Mouse (Mus musculus) hindbrain, embryonic 11.5 days (tissue): ENCODE results near the gene Muc13. TPM values are rescaled to one million over a fixed set of nuclear protein-coding genes. Genes with fewer than 3 reads are reported as not detected.

Source experiments
- ATAC-seq: fragments of 200-750 bp; cut with Nextera tagmentation; 2 replicates; pipeline ENCODE4 v1.8.0; 2017; ENCODE audit warnings: mild to moderate bottlenecking, moderate TSS enrichment, moderate library complexity; ENCODE audit not compliant: low FRiP score
- DNase-seq: peaks from one replicate; pipeline ENCODE4 v3.0.0-alpha.2; 2015; ENCODE audit warnings: low spot score
- H3K27ac ChIP-seq: fragments of 300-500 bp; sonication (generic); 2 replicates; pipeline ENCODE4 v1.5.1; 2014; ENCODE audit warnings: mild to moderate bottlenecking, low read depth, low read length
- H3K27me3 ChIP-seq: fragments of 300-500 bp; sonication (generic); 2 replicates; pipeline ENCODE4 v1.6.1; 2014; ENCODE audit warnings: mild to moderate bottlenecking, low read length, moderate library complexity, mixed read lengths; ENCODE audit not compliant: control insufficient read depth, insufficient read depth
- H3K36me3 ChIP-seq: fragments of 300-500 bp; sonication (generic); 2 replicates; pipeline ENCODE4 v1.6.1; 2014; ENCODE audit warnings: mild to moderate bottlenecking, low read length, moderate library complexity, mixed read lengths; ENCODE audit not compliant: control insufficient read depth, insufficient read depth
- H3K4me1 ChIP-seq: fragments of 300-500 bp; sonication (generic); replicated peaks from 2 replicates; pipeline ENCODE4 v1.6.1; 2014; ENCODE audit warnings: low read length, mixed read lengths; ENCODE audit not compliant: control insufficient read depth, insufficient read depth
- H3K4me2 ChIP-seq: fragments of 300-500 bp; sonication (generic); replicated peaks from 2 replicates; pipeline ENCODE4 v1.6.1; 2014; ENCODE audit warnings: mild to moderate bottlenecking, low read depth, low read length
- H3K4me3 ChIP-seq: fragments of 300-500 bp; sonication (generic); 2 replicates; pipeline ENCODE4 v1.5.1; 2014; ENCODE audit warnings: low read depth, low read length
- H3K9ac ChIP-seq: fragments of 300-500 bp; sonication (generic); 2 replicates; pipeline ENCODE4 v1.6.1; 2014; ENCODE audit warnings: low read depth, low read length
- H3K9me3 ChIP-seq: fragments of 300-500 bp; sonication (generic); 2 replicates; pipeline ENCODE4 v1.6.1; 2016; ENCODE audit warnings: low read length; ENCODE audit not compliant: control insufficient read depth
- WGBS: fragments of 180-500 bp; shearing (Covaris S2); extraction: QIAGEN DNeasy Blood & Tissue Kit; methylation state at CpG from one replicate; pipeline ENCODE4 v1.1.7; 2014; 5-methylcytosine and 5-hydroxymethylcytosine counted together
- polyA plus RNA-seq: library from polyadenylated mRNA; unstranded; fragments of >200 nt; fragmentation: Nextera tagmentation; extraction: Ambion mirVana; gene quantifications from 2 replicates; pipeline ENCODE4 v1.2.1, GENCODE M21; 2014

Gene Muc13
- polyA plus RNA-seq, 1 experiment from 2014 or later = 0.14 TPM

DNA sequence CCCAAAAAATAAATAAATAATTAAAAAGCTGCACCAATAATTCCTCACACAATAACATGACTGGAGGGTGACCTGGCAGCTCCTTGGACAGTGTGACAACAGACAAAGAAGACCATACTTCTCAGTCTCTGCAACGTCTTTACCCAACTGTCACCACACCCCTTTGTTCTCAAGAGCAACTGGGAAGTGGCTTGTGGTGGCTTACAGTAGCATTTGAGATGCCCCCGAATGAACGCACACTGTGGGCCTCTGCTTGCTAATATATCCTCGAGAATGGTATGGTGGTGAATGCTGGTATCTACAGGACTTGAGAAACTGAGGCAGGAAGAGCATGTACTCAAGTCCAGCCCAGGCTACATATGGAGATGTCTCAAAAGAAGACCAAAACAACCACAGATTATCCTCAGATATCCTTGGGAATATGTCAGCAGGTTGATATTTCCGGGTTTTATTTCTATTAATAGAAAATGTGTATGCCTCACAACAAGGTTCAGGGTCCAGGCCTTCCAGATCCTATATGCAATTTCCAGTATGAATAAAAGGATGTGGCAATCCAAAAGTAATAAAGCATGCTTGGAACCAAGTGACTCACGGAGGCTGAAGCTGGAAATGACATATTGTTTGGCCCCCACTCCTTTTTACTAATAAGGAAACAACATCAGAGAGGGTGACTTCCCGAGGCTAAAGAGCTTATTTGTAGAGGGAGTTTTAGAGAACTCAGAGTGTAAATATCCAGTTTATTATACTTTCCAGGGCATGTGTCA is 16.9 kb upstream of the Muc13 start:
- Histone ChIP-seq H3K9ac (no peak overlapping the region), H3K4me1 (no peaks in the 10 kb centered on the region), H3K4me2 (no peak overlapping the region), H3K9me3 (no peaks in the 10 kb centered on the region), H3K36me3 (no peaks in the 10 kb centered on the region), H3K27me3 (no peaks in the 10 kb centered on the region), H3K27ac (no peak overlapping the region), H3K4me3 (no peak overlapping the region)
- 83% methylated on average over 7 of the region's 7 CpGs for WGBS
- DNase-seq (no peak), ATAC-seq (no peak)

DNA sequence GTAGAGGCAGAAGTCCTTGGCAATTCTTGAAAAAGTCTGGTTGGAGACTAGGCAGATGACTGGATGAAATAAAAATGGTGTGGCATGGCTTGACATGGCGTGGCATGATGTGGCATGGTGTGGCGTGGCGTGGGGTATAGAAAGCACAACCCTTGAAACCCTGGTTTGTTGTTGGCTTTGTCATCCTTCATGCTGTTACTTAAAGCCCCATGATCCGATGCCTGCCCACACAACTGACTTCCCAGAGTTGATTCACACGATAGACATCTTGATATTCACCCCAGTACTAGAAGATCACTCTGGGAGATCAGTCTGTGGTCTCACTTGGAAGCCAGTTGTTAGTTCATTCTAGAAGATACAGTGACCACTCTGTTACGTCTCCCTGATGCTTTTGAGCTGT is 16.2 kb upstream of the Muc13 start:
- ATAC-seq (no peak), DNase-seq (no peak)
- Histone ChIP-seq H3K4me2 (no peak overlapping the region), H3K4me3 (no peak overlapping the region), H3K9ac (no peak overlapping the region), H3K9me3 (no peaks in the 10 kb centered on the region), H3K27me3 (no peaks in the 10 kb centered on the region), H3K27ac (no peak overlapping the region), H3K36me3 (no peaks in the 10 kb centered on the region), H3K4me1 (no peaks in the 10 kb centered on the region)
- WGBS = 93% methylated on average over 6 of the region's 6 CpGs

- H3K36me3 ChIP-seq = no peaks in the 10 kb centered on the region
- DNase-seq (no peak), ATAC-seq (no peak)
- H3K4me2 ChIP-seq = no peak overlapping the region
- 72% methylated on average over 5 of the region's 5 CpGs for WGBS
- H3K4me3 ChIP-seq = no peak overlapping the region
- no peak overlapping the region for H3K9ac ChIP-seq
- no peaks in the 10 kb centered on the region for H3K9me3 ChIP-seq
- H3K27ac ChIP-seq = no peak overlapping the region
- no peaks in the 10 kb centered on the region for H3K27me3 ChIP-seq
- no peaks in the 10 kb centered on the region for H3K4me1 ChIP-seq
Observed at GRCm38 (mm10) chr16:33781789-33782728, 11.8 kb upstream of the Muc13 start.

GRCm38 (mm10) chr16:33782729-33783091 is 11.1 kb upstream of the Muc13 start:
- no peak for DNase-seq
- Histone ChIP-seq H3K27ac (no peak overlapping the region), H3K27me3 (no peaks in the 10 kb centered on the region), H3K4me2 (no peak overlapping the region), H3K36me3 (no peaks in the 10 kb centered on the region), H3K4me1 (no peaks in the 10 kb centered on the region), H3K9ac (no peak overlapping the region), H3K4me3 (no peak overlapping the region), H3K9me3 (no peaks in the 10 kb centered on the region)
- ATAC-seq = no peak
- 92% methylated on average over 1 of the region's 1 CpGs for WGBS

DNA sequence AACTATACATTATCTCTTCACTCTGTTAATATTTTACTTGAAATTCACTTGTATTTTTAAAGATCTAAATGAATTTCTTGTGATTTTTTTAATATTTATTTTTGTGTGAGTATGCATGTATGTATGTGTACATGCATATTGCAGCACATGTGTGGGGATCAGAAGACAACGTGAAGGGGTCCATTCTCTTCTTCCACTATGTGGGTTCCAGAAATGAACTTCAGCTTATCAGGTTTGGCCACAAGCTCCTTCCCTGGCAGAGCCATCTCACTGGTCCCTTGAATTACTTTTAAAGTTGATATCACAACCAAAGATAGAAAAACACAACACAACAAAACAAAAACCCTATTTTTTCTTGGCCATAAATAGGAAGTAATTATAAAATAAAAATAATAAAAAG is 9.3 kb upstream of the Muc13 start:
- DNase-seq (no peak), ATAC-seq (no peak)
- Histone ChIP-seq H3K9ac (no peak overlapping the region), H3K4me1 (no peaks in the 10 kb centered on the region), H3K27me3 (no peaks in the 10 kb centered on the region), H3K36me3 (no peaks in the 10 kb centered on the region), H3K9me3 (no peaks in the 10 kb centered on the region), H3K4me2 (no peak overlapping the region), H3K4me3 (no peak overlapping the region), H3K27ac (no peak overlapping the region)
- 84% methylated on average over 1 of the region's 1 CpGs for WGBS

- ATAC-seq (no peak), DNase-seq (no peak)
- Histone ChIP-seq H3K27me3 (no peaks in the 10 kb centered on the region), H3K9ac (no peak overlapping the region), H3K27ac (no peak overlapping the region), H3K9me3 (no peaks in the 10 kb centered on the region), H3K4me1 (no peaks in the 10 kb centered on the region), H3K36me3 (no peaks in the 10 kb centered on the region), H3K4me3 (no peak overlapping the region), H3K4me2 (no peak overlapping the region)
- WGBS = 80% methylated on average over 8 of the region's 8 CpGs
Observed at GRCm38 (mm10) chr16:33785092-33785704, 8.6 kb upstream of the Muc13 start.

DNA sequence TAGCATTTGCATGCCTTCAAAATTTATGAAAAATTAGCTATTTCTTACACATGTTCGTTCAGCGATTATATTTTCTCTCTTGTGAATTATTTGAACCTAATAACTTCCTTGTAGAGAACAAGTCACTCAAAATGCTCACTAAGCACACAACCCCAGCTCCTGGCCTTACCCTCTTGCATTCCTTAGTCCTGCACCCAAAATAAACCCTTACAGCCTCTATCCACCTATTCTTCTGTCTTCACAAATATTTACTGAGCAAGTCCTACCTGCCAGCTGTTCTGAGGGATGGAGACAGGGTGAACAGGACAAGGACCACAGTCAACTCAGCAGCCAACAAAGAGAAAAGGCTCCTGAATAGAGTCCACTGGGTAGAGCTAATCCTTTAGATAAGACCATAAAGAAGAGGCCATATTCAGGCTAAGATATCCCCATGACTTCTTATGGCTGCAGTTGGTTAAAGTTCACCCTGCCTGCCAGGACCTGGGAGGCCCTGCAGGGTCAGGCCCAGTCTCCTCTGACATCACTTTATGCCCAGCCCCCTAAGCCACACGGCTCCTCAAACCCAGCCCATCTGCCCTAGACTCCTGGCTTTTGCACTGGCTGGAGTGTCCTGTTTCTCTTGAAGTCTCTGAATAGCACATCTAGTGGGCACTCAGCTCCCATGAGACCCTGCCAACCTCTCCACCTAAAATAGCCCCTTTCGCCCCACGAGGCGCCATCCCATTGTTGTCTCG is 7.0 kb upstream of the Muc13 start:
- ATAC-seq (no peak), DNase-seq (no peak)
- no peak overlapping the region for H3K27ac ChIP-seq
- no peaks in the 10 kb centered on the region for H3K36me3 ChIP-seq
- H3K27me3 ChIP-seq = no peaks in the 10 kb centered on the region
- no peaks in the 10 kb centered on the region for H3K4me1 ChIP-seq
- H3K9ac ChIP-seq = no peak overlapping the region
- no peak overlapping the region for H3K4me2 ChIP-seq
- H3K9me3 ChIP-seq = no peaks in the 10 kb centered on the region
- WGBS = 82% methylated on average over 7 of the region's 7 CpGs
- no peak overlapping the region for H3K4me3 ChIP-seq

- no peak for ATAC-seq
- H3K27ac ChIP-seq = no peak overlapping the region
- H3K27me3 ChIP-seq = no peaks in the 10 kb centered on the region
- 91% methylated on average over 4 of the region's 4 CpGs for WGBS
- no peaks in the 10 kb centered on the region for H3K9me3 ChIP-seq
- H3K4me1 ChIP-seq = no peaks in the 10 kb centered on the region
- no peak overlapping the region for H3K9ac ChIP-seq
- H3K4me3 ChIP-seq = no peak overlapping the region
- DNase-seq = no peak
- no peaks in the 10 kb centered on the region for H3K36me3 ChIP-seq
- H3K4me2 ChIP-seq = no peak overlapping the region
Observed at GRCm38 (mm10) chr16:33795106-33795505, 1.3 kb downstream of the Muc13 start.
